Mouse (Mus musculus) left cerebral cortex, postnatal 4 days (tissue): ENCODE data around the gene Dlk1. TPM values are rescaled to one million over a fixed set of nuclear protein-coding genes. Genes with fewer than 3 reads are reported as not detected.

ENCODE experiments used
- total RNA-seq, 2 experiments: library from RNA; stranded (reverse); gene quantifications; 2 replicates each; pipeline ENCODE4 v1.2.3; 2021

Gene Dlk1
- total RNA-seq, 2 experiments from 2014 or later: 2.6 to 4.6 TPM

Other genes starting within 250 kb of the Dlk1 start
- gene Rtl1, start 147.5 kb downstream of the Dlk1 start, total RNA-seq: under 1 TPM in 1 of 2 experiments, not detected in 1; 0.34 TPM